Mouse (Mus musculus): ENCODE data around the gene Akip1.

DNA sequence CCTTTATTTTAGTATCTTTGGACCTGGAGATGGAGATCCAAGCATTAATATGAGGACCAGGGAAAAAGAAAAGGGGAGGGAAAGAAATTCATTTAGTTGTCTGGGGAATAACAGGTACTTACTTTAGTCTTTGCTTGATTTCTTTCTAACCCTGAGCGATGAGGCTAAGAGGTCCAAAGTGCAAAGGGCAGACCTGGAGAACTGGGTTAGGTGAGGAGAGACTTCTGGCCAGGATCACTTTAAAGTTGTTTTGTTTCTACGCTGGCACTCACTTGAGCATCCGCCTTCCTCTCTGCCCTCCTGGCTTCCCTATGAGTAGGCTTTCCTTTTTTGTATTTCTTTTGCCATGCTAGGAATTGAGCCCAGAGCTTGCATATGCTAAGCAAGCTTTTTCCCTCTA, 52.8 kb downstream of the Akip1 start:
- no peak for TF ChIP-seq CTCF (IDR thresholded peaks at IDR 0.05)
- no peak for TF ChIP-seq POLR2A (IDR thresholded peaks at IDR 0.05; ENCODE audit: insufficient read depth, low read depth, low read length)
- no peak for TF ChIP-seq EP300 (IDR thresholded peaks at IDR 0.05; ENCODE audit: insufficient read depth, low read depth, low read length)

Data from heart, adult 2 months (tissue).